Mouse (Mus musculus) erythroblast, embryonic 14.5 days (primary cell): Measurements from ENCODE around the gene S1pr5.

Experiments
- GATA1 ChIP-seq: IDR thresholded peaks from 2 replicates; pipeline ENCODE4 v1.6.1; 2012; ENCODE audit warnings: low read length, inconsistent platforms, mixed read lengths
- TAL1 ChIP-seq: IDR thresholded peaks from 3 replicates; pipeline ENCODE4 v1.6.1; 2012; ENCODE audit warnings: low read length, inconsistent platforms, mixed read lengths

DNA sequence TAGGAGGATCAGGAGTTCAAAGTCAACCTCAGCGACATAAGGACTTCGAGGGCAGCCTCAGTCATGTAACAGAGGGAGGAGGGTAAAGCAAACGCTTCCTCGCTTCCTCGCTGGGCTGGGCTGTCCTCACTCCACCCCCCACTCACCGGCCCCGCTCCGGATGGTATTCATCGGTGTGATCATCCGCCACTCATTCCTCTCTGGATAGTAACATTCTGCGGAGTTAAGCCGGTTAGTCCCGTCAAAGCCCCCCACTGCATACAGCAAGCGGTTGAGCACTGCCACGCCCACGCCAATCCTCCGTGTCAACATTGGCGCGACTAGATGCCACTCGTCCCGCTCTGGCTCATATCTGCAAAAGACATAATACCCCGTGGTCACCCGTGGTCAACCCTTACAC, 16.7 kb downstream of the S1pr5 start:
- TF ChIP-seq TAL1 (no peak), GATA1 (no peak)
